Mouse (Mus musculus) c-Kit-positive CD71-positive TER-119-positive erythroid progenitor cells, embryonic 14.5 days (primary cell): Measurements from ENCODE around the gene Rhox4b.
"Not testable (repeated sequence)": the region's sequence is repeated elsewhere in the genome, so short reads cannot be mapped to it uniquely, and the experiment has no call there.

Source experiments
- DNase-seq: peaks from one replicate; pipeline ENCODE4 v3.0.0-alpha.2; 2013; ENCODE audit warnings: low spot score

The Rhox4b gene

GRCm38 (mm10) chrX:37432194-37432593 lies at the start of gene Rhox4b:
Rhox4b (plus strand) TSS chrX:37432494.
- not testable (repeated sequence) for DNase-seq

GRCm38 (mm10) chrX:37390548-37390947 lies 41.7 kb upstream of the Rhox4b start, which contains the start of gene Rhox4a2:
Rhox4a2 (plus strand) TSS chrX:37390848.
- DNase-seq = not testable (repeated sequence)

- DNase-seq = not testable (repeated sequence)
Observed at GRCm38 (mm10) chrX:37411767-37412166, 20.5 kb upstream of the Rhox4b start, which contains the start of gene Rhox2b. Rhox2b (plus strand) TSS chrX:37412067.

- not testable (repeated sequence) for DNase-seq
Observed at GRCm38 (mm10) chrX:37453380-37453779, 21.1 kb downstream of the Rhox4b start, which contains the start of gene Rhox2c. Rhox2c (plus strand) TSS chrX:37453680.

GRCm38 (mm10) chrX:37458285-37458684 lies 26.0 kb downstream of the Rhox4b start, which contains the start of gene Rhox3c:
Rhox3c (plus strand) TSS chrX:37458585.
- DNase-seq = not testable (repeated sequence)

GRCm38 (mm10) chrX:37480037-37480436 lies 47.7 kb downstream of the Rhox4b start, which contains the start of gene Rhox4c:
Rhox4c (plus strand) TSS chrX:37480337.
- DNase-seq = not testable (repeated sequence)
